Mouse (Mus musculus): Measurements from ENCODE around the gene Pilrb1. TPM values are rescaled to one million over a fixed set of nuclear protein-coding genes. Genes with fewer than 3 reads are reported as not detected.
"Not testable (repeated sequence)": the region's sequence is repeated elsewhere in the genome, so short reads cannot be mapped to it uniquely, and the experiment has no call there.

Gene Pilrb1
- not detected for total RNA-seq (2021)
- long read RNA-seq, experiment 1, partial matches to known transcripts: 0 of 1 reads
- long read RNA-seq, experiment 1, other reads (novel, unspliced or antisense): 0 of 1 reads
- long read RNA-seq, experiment 2: 0 reads

DNA sequence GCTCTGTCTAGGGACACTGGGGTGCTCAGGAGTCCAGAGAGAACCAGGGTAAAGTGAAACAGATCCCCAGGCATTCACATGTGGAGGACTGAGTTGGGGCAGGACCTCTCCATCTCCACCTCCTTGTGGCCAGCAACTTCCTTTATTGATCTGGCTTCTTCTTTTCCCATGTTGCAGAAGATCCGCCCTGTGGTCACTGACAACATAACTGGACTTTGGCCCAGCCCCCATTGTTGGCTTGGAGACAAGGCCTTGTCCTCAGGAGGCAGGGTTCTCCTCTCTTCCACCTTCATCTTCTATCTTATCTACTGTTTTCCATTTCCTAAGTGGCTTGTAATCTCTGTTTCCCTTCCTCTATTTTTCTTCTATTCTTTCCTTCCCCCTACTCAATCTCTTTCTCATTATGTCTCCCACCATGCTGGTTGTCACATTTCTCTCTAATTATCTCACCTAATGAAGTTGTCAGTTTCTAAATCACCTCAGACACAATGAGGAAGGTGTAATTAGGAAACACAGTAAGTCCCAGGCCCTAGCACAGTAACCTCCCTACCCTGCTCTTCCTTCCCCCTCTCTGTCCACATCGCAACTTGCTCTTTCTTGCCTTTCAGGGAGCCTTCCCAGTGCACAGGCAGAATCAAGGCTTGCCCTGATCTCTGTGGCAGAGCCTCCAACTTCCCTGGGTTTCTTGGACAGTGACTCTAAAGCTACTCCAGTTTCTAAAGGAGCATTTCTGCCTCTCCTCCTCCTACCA, at the start of gene Pilrb1:
TSS of gene Pilrb1 (minus strand) at position 147 of the 751 bp plus-strand sequence.
- DNase-seq (ENCODE audit: low spot score in 2 of 2): not testable (repeated sequence)

DNA sequence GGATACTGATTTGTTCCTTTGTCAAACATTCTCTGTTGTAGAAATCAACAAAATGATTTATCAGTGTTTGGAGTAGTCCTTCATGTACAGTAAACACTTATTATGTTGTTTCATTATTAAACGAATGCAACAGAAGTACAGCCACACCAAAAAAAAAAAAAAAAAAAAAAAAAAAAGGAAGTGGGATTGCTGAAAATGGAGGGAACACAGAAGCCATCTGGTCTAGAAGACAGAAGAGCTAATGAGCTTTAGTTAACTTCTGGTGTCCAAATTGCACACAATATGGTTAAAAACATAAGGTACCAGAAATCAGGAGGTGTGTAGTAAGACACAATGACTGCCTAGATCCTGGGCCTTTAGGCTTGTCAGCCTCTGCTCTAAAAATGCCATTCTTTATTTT, 39.9 kb upstream of the Pilrb1 start:
- DNase-seq (ENCODE audit: low spot score in 2 of 2): no peak

DNA sequence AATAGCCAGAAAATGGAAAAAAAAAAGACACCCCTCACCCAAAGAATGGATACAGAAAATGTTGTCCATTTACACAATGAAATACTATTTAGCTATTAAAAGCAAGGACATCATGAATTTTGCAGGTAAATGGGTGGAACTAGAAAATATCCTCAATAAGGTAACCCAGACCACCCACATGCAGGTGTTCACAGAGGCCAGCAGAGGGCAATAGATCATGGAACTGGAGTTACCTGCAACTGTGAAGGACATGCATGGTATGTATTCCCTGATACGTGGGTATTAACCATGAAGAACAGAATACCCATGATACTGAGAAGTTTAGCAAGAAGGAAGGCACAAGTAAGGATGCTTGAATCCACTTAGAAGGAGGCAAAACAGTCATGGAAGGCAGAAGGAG, 35.0 kb upstream of the Pilrb1 start:
- no peak for DNase-seq (ENCODE audit: low spot score in 2 of 2)

DNA sequence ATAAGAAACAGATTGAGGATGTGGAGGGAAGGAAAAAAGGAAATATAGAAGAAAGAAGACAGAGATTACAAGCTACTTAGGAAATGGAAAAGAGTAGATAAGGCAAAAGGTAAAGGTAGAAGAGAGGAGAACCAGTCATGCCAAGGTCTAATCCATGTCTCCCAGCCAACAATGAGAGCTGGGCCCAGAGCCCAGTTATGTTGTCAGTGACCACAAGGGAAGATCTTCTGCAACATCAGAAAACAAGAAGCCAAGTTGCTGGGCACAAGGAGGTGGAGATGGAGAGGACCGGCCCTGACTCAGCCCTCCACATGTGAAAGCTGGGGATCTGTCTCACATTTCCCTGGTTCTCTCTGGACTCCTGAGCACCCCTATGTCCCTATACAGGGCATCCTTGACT, 29.8 kb upstream of the Pilrb1 start:
- no peak for DNase-seq (ENCODE audit: low spot score in 2 of 2)

DNA sequence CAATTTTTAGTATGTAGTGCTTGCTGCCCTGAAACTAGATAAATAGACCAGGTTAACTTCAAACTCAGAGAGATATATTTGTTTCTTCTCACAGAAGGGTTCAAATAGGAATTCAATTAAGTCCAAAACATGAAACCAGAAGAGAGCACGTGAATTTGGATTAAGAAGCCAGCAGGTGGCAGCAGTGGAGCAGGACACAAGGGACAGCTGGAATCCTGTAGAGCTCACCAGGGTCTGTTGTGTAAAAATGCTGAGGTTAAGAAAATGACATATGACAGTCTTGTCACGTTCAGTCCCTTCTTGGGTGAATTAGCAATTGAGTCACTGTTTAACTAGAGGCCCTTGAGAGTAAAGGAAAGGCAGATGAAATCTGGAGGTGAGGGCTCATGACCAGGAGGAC, 28.0 kb upstream of the Pilrb1 start:
- peak; percentile 62 to 64 for DNase-seq (ENCODE audit: low spot score in 2 of 2)

DNA sequence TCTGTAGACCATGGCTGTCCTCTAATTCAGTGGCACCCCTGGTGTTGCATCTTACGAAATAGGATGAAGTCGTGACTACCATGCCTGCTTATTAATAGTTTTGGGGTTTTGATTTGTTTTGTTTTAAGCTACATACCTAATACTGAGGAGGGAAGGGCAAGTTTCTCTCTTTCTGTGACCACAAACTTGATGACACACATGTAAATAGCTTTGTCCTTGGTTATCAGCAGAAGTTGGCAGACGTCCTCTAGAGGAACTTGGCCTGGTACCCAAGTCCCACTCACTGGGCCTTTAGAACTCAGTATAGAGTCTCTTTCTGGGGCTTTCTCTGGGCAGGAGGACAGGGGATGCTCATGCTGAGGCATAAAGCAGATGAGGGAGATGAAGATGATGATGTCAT, 25.4 kb upstream of the Pilrb1 start:
- DNase-seq (ENCODE audit: low spot score in 2 of 2): no peak

DNA sequence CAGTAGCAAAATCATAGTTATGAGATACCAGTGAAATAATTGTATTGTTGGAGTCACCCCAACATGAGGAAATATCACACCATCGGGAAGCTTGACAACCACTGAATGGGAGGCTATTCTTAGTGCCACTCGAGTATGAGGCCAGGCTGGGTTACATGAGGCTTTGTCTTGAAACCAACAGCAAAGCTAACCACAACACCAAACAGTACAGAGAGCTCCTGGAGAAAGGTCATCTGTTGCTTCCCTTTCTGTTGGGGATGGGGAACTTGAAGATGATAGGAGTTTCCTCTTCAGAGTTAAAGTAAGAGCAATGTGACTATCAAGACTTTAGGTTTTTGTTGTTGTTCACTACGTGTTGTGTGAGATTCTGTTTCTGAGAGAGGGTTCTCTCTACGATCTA, 25.0 kb upstream of the Pilrb1 start:
- DNase-seq (ENCODE audit: low spot score in 2 of 2): no peak

DNA sequence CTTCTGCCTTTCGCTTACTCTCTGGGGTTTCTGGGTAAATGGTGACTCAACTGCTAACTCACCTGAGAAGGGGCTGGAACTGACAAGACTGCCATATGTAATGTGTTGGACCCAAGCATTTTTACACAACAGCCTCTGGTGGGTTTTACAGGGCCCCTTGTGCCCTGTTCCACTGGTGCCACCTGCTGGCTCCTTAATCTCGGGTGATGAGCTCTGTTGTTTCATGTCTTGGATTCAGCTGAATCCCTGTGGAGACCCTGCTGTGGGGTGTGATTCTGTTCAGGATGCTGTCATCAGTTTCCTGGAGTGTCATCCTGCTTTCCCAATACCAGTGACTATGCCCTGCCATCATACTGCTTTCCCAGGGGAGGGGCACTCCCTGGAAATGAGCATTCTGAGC, 20.0 kb upstream of the Pilrb1 start:
- DNase-seq (ENCODE audit: low spot score in 2 of 2): peak in 1 of 2 experiments; percentile 4

DNA sequence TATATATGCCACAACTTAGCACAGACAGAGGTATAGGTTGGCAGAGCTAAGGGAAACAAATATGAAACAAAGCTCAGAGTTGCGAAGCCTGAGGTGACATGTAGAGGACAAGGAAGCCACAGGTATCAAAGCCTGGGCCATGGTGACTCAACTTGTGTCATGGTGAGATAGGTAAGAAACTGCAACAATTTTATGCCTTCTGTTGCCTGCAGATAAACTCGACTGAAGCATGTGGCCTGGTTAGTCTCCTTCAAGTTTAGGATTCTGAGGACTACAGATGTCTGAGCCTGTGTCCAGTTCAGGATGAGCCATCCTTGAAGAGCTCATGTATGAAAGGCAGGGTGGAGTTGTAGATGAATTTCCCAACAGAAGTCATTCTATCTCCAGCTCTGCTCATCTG, 17.1 kb upstream of the Pilrb1 start:
- no peak for DNase-seq (ENCODE audit: low spot score in 2 of 2)

DNA sequence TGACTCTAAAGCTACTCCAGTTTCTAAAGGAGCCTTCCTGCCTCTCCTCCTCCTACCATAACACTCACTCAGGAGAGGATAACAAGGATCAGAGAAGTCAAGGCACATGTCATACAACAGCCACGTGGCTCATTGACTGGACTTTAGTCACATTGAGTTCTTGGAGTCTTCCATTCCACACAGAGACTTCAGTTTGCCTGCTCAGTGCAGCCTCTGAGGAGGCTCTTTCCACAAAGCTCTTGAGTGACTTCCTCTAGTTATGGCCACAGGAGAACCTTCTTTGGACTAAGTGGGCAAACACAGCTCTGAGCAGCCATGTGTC, 14.4 kb upstream of the Pilrb1 start:
- DNase-seq (ENCODE audit: low spot score in 2 of 2): not testable (repeated sequence)

DNA sequence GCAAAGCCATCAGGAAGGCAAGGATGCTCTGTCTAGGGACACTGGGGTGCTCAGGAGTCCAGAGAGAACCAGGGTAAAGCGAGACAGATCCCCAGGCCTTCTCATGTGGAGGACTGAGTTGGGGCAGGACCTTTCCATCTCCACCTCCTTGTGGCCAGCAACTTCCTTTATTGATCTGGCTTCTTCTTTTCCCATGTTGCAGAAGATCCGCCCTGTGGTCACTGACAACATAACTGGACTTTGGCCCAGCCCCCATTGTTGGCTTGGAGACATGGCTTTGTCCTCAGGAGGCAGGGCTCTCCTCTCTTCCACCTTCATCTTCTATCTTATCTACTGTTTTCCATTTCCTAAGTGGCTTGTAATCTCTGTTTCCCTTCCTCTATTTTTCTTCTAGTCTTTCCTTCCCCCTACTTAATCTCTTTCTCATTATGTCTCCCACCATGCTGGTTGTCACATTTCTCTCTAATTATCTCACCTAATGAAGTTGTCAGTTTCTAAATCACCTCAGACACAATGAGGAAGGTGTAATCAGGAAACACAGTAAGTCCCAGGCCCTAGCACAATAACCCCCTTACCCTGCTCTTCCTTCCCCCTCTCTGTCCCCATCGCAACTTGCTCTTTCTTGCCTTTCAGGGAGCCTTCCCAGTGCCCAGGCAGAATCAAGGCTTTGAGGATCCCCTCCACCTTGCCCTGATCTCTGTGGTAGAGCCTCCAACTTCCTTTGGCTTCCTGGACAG, 13.9 kb upstream of the Pilrb1 start, which contains the start of gene Pilrb2:
TSS of gene Pilrb2 (minus strand) at position 172 of the 737 bp plus-strand sequence.
- not testable (repeated sequence) for DNase-seq (ENCODE audit: low spot score in 2 of 2)

DNA sequence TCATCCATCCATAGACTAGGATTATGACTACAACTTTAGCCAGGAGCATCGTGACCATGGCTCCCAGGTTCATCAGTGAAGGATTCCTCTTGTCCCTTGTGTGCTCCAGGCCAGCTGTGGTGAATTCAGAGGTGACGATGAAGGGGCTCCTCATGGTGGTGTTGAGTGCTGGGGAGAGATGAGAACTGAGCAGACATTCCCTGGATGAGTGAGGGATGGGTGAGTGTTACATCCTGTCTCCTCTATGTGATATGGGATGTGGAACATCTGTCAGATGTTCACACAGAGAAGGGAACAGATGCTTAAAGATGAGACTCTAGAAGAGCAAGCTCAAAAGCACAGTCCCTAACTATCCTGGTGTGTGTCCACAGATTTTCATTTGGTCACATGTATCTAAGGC, 10.7 kb upstream of the Pilrb1 start:
- DNase-seq (ENCODE audit: low spot score in 2 of 2): not testable (repeated sequence)

DNA sequence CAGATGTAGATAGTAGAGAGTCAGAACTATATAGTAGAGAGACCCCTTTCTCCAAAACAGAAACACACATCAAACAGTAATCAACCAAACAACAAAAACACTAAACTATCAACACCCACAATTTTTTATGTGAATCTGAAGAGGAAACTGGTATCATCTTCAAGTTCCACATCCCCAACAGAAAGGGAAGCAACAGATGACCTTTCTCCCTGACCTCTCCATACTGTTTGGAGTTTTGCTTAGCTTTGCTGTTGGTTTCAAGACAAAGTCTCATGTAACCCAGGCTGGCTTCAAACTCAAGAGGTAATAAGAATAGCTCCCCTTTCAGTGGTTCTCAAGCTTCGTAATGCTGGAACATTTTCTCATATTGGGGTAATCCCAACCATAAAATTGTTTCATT, 6.1 kb upstream of the Pilrb1 start:
- not testable (repeated sequence) for DNase-seq (ENCODE audit: low spot score in 2 of 2)

DNA sequence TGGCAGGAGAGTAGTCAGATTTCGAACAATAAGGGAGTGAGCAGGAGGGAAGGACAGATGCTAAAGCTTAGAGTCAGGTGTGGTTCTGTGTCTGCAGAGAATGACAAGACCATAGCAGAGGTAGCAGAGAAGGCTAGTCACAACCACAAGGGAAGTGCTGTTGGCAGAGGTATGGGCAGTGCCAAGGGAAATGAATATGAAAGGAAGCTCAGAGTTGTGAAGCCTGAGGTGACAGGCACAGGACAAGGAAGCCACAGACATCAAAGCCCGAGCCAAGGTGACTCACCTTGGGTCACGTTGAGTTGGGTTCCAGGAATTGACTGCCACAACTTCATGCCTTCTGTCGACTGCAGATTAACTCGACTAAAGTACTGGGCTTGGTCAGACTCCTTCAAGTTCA, 1.0 kb downstream of the Pilrb1 start:
- DNase-seq (ENCODE audit: low spot score in 2 of 2): not testable (repeated sequence)

DNA sequence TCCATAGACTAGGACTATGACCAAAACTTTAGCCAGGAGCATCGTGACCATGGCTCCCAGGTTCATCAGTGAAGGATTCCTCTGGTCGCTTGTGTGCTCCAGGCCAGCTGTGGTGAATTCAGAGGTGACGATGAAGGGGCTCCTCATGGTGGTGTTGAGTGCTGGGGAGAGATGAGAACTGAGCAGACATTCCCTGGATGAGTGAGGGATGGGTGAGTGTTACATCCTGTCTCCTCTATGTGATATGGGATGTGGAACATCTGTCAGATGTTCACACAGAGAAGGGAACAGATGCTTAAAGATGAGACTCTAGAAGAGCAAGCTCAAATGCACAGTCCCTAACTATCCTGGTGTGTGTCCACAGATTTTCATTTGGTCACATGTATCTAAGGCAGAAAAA, 3.0 kb downstream of the Pilrb1 start:
- DNase-seq (ENCODE audit: low spot score in 2 of 2): not testable (repeated sequence)

DNA sequence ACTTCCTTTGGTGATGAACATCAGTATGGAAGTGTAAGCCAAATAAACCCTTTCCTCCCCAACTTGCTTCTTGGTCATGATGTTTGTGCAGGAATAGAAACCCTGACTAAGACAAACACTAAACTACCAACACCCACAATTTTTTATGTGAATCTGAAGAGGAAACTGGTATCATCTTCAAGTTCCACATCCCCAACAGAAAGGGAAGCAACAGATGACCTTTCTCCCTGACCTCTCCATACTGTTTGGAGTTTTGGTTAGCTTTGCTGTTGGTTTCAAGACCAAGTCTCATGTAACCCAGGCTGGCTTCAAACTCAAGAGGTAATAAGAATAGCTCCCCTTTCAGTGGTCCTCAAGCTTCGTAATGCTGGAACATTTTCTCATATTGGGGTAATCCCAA, 7.6 kb downstream of the Pilrb1 start:
- not testable (repeated sequence) for DNase-seq (ENCODE audit: low spot score in 2 of 2)

DNA sequence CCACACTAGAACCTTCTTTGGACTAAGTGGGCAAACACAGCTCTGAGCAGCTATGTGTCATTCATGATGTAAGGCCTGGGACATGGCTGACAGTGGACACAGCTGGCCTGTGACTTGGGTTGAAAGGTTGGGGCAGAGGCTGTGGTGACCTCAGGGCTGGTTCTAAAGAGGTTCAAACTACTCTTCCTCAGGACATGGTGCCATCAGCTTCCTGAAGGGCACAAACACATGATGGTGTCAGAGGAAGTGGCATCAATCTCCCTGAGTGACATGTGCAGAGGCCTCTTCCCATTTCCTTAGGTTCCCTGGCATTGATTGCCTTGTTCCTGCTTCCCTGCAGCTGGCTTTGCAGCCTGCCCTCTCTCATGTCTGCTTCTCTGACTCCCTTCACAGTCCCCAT, 20.8 kb downstream of the Pilrb1 start:
- not testable (repeated sequence) for DNase-seq (ENCODE audit: low spot score in 2 of 2)

DNA sequence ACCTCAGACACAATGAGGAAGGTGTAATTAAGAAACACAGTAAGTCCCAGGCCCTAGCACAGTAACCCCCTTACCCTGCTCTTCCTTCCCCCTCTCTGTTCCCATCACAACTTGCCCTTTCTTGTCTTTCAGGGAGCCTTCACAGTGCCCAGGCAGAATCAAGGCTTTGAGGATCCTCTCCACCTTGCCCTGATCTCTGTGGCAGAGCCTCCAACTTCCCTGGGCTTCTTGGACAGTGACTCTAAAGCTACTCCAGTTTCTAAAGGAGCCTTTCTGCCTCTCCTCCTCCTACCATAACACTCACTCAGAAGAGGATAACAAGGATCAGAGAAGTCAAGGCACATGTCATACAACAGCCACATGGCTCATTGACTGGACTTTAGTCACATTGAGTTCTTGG, 21.3 kb downstream of the Pilrb1 start:
- DNase-seq (ENCODE audit: low spot score in 2 of 2): no peak

DNA sequence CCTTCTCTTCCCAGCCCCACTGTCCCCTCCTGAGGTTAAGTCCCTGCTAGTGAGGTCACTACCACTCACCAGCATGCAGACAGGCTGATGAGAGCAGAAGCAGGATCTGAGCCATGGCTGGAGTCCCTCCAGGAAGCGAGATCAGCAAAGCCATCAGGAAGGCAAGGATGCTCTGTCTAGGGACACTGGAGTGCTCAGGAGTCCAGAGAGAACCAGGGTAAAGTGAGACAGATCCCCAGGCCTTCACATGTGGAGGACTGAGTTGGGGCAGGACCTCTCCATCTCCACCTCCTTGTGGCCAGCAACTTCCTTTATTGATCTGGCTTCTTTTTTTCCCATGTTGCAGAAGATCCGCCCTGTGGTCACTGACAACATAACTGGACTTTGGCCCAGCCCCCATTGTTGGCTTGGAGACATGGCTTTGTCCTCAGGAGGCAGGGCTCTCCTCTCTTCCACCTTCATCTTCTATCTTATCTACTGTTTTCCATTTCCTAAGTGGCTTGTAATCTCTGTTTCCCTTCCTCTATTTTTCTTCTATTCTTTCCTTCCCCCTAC, 21.9 kb downstream of the Pilrb1 start, which contains the start of gene Pilra:
TSS of gene Pilra (minus strand) at position 316 of the 555 bp plus-strand sequence.
- DNase-seq (ENCODE audit: low spot score in 2 of 2): not testable (repeated sequence)

DNA sequence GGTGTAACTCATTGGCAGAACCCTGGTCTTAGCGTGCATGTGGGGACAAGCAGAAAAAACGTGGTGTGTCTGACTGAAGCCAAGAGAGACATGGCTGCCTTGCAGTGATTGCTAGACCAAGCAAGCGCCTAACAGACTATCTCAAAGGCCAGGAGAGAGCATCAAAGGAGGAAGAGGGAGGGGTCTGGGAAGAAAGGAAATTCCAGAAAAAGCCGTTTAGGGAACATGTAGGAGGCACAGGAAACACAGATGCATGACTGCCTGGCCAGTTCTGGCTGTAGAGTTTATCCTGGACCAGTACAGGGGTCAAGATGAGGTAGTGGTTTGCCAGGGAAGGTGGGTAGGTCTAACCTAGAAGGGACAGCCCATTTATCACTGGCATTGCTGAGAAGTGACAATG, 24.4 kb downstream of the Pilrb1 start:
- no peak for DNase-seq (ENCODE audit: low spot score in 2 of 2)

DNA sequence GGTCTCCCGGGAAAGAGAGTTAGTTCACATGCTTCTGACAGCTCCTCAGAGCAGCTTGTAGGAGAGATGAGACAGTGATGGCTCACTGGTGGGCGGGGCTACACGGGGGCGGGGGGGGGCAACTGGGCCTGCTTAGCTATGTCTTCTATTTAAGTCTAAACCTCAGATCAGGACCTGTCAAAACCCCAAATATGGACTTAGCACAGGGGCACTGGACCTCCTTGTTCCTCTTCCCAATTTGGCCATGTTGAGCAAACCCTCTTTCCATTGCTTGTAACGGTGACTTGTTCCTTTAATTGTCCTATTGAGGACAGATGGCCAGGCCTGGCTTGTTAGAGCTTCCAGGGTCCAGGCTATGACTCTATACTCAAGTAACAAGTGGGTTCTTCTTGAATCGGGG, 26.4 kb downstream of the Pilrb1 start:
- DNase-seq (ENCODE audit: low spot score in 2 of 2): no peak

DNA sequence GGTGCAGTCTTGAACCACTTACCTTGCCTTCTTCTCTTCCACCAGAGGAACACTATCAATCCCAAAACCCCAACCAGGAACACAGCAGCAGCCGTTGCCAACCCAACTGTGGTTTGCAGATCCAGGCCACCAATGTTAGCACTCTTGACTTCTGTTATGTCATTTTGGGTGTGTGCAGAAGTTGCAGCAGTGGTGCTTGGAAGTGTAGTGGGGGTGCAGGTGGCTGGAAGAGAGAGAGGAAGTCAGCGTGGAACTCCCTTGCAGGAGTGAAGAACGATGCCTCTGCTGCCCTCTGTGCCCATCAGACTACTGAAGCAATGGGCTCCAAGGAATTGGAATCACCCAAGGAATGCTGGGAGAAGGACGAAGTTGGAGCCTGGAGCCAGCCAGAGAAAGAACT, 26.8 kb downstream of the Pilrb1 start:
- DNase-seq (ENCODE audit: low spot score in 2 of 2): no peak

Data from left cerebral cortex, adult 18-20 months (tissue).